Mouse (Mus musculus): ENCODE results near the gene Gp1bb.

GRCm38 (mm10) chr16:18620601-18621361 lies 1.4 kb downstream of the Gp1bb start:
- TF ChIP-seq GATA1 (IDR thresholded peaks at IDR 0.05; ENCODE audit: low read length) (no peak), TAL1 (IDR thresholded peaks at IDR 0.05; ENCODE audit: low read length) (no peak)

Data from erythroblast, embryonic 14.5 days (primary cell).